Mouse (Mus musculus): ENCODE measurements around the gene Ankrd2.

Ankrd2 gene

GRCm38 (mm10) chr19:42035456-42036248, at the start of gene Ankrd2:
Ankrd2 (plus strand) TSS chr19:42036000.
- DNase-seq (ENCODE audit: low read depth): peak; percentile 41

GRCm38 (mm10) chr19:41987206-41987605, 48.6 kb upstream of the Ankrd2 start:
- DNase-seq (ENCODE audit: low read depth): no peak

- DNase-seq (ENCODE audit: low read depth): no peak
Observed at GRCm38 (mm10) chr19:41989810-41990209, 46.0 kb upstream of the Ankrd2 start.

- DNase-seq (ENCODE audit: low read depth): no peak
Observed at GRCm38 (mm10) chr19:41991926-41992477, 43.8 kb upstream of the Ankrd2 start.

- no peak for DNase-seq (ENCODE audit: low read depth)
Observed at GRCm38 (mm10) chr19:41992971-41993370, 42.8 kb upstream of the Ankrd2 start.

GRCm38 (mm10) chr19:41993484-41993883, 42.3 kb upstream of the Ankrd2 start:
- DNase-seq (ENCODE audit: low read depth): no peak

GRCm38 (mm10) chr19:41994023-41994422, 41.8 kb upstream of the Ankrd2 start:
- no peak for DNase-seq (ENCODE audit: low read depth)

GRCm38 (mm10) chr19:41995483-41995882, 40.3 kb upstream of the Ankrd2 start:
- DNase-seq (ENCODE audit: low read depth): no peak

GRCm38 (mm10) chr19:41997090-41997489, 38.7 kb upstream of the Ankrd2 start:
- no peak for DNase-seq (ENCODE audit: low read depth)

GRCm38 (mm10) chr19:41998770-41999548, 36.8 kb upstream of the Ankrd2 start:
- no peak for DNase-seq (ENCODE audit: low read depth)

GRCm38 (mm10) chr19:41999688-42000283, 36.0 kb upstream of the Ankrd2 start:
- no peak for DNase-seq (ENCODE audit: low read depth)

- no peak for DNase-seq (ENCODE audit: low read depth)
Observed at GRCm38 (mm10) chr19:42000446-42000958, 35.3 kb upstream of the Ankrd2 start.

GRCm38 (mm10) chr19:42001253-42001980, 34.4 kb upstream of the Ankrd2 start:
- DNase-seq (ENCODE audit: low read depth): no peak

GRCm38 (mm10) chr19:42004258-42004657, 31.5 kb upstream of the Ankrd2 start:
- DNase-seq (ENCODE audit: low read depth): no peak

GRCm38 (mm10) chr19:42005616-42006015, 30.2 kb upstream of the Ankrd2 start:
- DNase-seq (ENCODE audit: low read depth): no peak

GRCm38 (mm10) chr19:42006568-42006967, 29.2 kb upstream of the Ankrd2 start:
- DNase-seq (ENCODE audit: low read depth): no peak

- no peak for DNase-seq (ENCODE audit: low read depth)
Observed at GRCm38 (mm10) chr19:42008586-42008985, 27.2 kb upstream of the Ankrd2 start.

GRCm38 (mm10) chr19:42009067-42009466, 26.7 kb upstream of the Ankrd2 start:
- DNase-seq (ENCODE audit: low read depth): no peak

GRCm38 (mm10) chr19:42010436-42010835, 25.4 kb upstream of the Ankrd2 start:
- no peak for DNase-seq (ENCODE audit: low read depth)

GRCm38 (mm10) chr19:42011123-42011522, 24.7 kb upstream of the Ankrd2 start:
- DNase-seq (ENCODE audit: low read depth): no peak

- no peak for DNase-seq (ENCODE audit: low read depth)
Observed at GRCm38 (mm10) chr19:42014231-42014825, 21.5 kb upstream of the Ankrd2 start.

Data from c-Kit-positive CD71-positive TER-119-negative erythroid progenitor cells, embryonic 14.5 days (primary cell).